Mouse (Mus musculus) bone marrow macrophage, adult 2 months (primary cell): ENCODE data around the gene Sprr2a1. TPM values are rescaled to one million over a fixed set of nuclear protein-coding genes. Genes with fewer than 3 reads are reported as not detected.
"Not testable (repeated sequence)": the region's sequence is repeated elsewhere in the genome, so short reads cannot be mapped to it uniquely, and the experiment has no call there.

Experiments
- H3K27ac ChIP-seq: 2 replicates; pipeline ENCODE4 v1.5.1; 2012; ENCODE audit warnings: low read depth, low read length; ENCODE audit not compliant: insufficient read depth
- H3K4me1 ChIP-seq: 2 replicates; pipeline ENCODE4 v1.6.1; 2012; ENCODE audit warnings: low read length; ENCODE audit not compliant: control insufficient read depth, insufficient read depth
- H3K4me3 ChIP-seq: 2 replicates; pipeline ENCODE4 v1.5.1; 2012; ENCODE audit warnings: mild to moderate bottlenecking, low read length, moderate library complexity; ENCODE audit not compliant: insufficient read depth
- CTCF ChIP-seq: IDR thresholded peaks from 2 replicates; pipeline ENCODE4 v1.5.1; 2012; ENCODE audit warnings: low read depth, mild to moderate bottlenecking, low read length, moderate library complexity
- POLR2A ChIP-seq: IDR thresholded peaks from 2 replicates; pipeline ENCODE4 v1.6.1; 2012; ENCODE audit warnings: mild to moderate bottlenecking, low read depth, low read length, borderline replicate concordance
- polyA plus RNA-seq: library from polyadenylated mRNA; stranded (reverse); fragments of >200 nt; gene quantifications from 2 replicates; pipeline ENCODE4 v1.2.4, GENCODE M21; 2012; ENCODE audit not compliant: missing spikeins, insufficient read depth, insufficient read length

Sprr2a1 gene
- not detected in 2 replicates for polyA plus RNA-seq

DNA sequence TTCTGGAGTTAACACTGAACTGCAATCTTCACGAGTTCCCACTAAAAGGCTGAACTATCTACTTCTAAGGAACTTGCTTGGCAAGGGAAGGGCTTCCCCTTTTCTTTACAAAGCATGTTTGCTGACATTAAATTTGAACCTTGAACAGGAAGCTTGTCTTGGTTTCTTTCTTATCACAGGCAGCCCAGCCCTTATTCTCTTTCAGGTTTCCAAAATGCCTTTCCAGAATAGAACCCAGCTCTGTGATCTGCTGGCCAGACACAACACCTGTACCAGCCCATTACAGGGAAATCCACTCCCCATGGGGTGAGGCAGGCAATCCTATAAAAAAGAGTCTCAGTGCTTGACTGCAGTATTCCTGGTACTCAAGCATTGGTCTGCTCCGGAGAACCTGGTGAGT is at the start of gene Sprr2a1, which contains the start of gene Sprr2a2:
Sprr2a1 (plus strand) TSS at position 231 of the 400 bp plus-strand sequence.
Sprr2a2 (plus strand) TSS at position 352 of the 400 bp plus-strand sequence.
- not testable (repeated sequence) for H3K4me3 ChIP-seq, H3K27ac ChIP-seq, H3K4me1 ChIP-seq

GRCm38 (mm10) chr3:92169847-92170246 is 45.8 kb upstream of the Sprr2a1 start:
- no peak overlapping the region for H3K27ac ChIP-seq
- no peak overlapping the region for H3K4me3 ChIP-seq
- H3K4me1 ChIP-seq: no peaks in the 10 kb centered on the region
- TF ChIP-seq CTCF (no peak), POLR2A (no peak)

- TF ChIP-seq CTCF: no peak
- TF ChIP-seq POLR2A: no peak
- Histone ChIP-seq H3K4me3 (no peak overlapping the region), H3K27ac (no peak overlapping the region)
Observed at GRCm38 (mm10) chr3:92176880-92177279, 38.7 kb upstream of the Sprr2a1 start.

GRCm38 (mm10) chr3:92195512-92196200 is 19.9 kb upstream of the Sprr2a1 start:
- Histone ChIP-seq H3K4me1 (no peaks in the 10 kb centered on the region), H3K4me3 (no peak overlapping the region), H3K27ac (no peak overlapping the region)
- TF ChIP-seq CTCF: no peak
- TF ChIP-seq POLR2A: no peak

More at GRCm38 (mm10) chr3:92176880-92177279, 38.7 kb upstream of the Sprr2a1 start:
- no peaks in the 10 kb centered on the region for H3K4me1 ChIP-seq

DNA sequence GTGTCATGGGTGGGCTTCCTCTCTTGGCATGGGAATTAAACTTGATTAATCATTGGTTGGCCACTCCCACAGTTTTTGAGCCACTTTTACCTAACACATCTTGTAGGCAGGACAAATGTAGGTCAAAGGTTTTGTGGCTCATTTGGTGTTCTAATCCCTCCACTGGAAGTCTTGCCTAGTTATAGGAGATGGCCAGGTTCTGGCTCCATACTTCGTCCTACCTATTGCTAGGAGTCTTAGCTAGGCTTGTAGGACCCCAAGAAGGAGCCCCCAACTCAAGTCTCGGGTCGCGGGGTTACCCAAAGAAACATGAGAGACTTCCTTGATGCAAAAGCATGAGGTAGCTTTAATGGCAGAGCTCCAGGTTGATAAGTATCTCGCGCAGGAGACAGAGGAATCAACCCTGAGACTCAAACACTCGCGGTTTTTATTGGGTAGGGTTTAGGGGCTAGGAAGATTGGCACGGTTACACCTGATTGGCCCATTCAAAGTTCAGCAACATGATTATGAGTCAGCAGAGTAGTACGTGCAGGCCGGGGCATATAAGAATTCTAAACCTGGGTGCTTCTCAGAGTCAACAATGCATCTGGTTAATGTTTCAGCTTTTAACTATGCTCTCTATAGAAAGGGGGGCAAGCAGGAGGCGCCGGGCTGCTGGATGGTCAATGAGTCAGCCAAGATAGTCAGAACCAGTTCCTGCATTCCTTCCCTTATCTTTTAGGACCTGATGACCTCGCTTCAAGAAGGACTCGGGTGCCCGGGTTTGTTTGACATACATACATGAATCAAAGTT is 4.3 kb upstream of the Sprr2a1 start:
- not testable (repeated sequence) for H3K4me3 ChIP-seq

DNA sequence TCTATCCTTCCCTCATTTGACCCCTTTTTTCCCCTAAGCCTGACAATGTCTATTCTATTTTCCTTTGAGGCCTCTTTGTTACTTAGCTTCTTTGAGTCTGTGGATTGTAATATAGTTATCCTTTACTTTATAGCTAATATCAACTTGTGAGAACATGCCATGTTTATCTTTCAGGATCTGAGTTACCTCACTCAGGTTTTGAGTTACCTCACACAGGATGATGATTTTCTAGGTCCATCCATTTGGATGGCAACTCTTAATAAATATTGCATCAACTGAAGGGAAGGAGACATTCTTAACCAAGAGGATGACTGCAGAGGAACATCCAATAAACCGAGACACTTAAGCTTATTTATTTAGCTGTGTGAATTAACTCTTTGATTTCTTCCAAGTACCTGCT is 3.5 kb upstream of the Sprr2a1 start:
- not testable (repeated sequence) for H3K27ac ChIP-seq

More for the DNA sequence above, 4.3 kb upstream of the Sprr2a1 start:
- not testable (repeated sequence) for H3K4me1 ChIP-seq, H3K27ac ChIP-seq

GRCm38 (mm10) chr3:92213651-92214050 is 1.9 kb upstream of the Sprr2a1 start:
- H3K27ac ChIP-seq, H3K4me1 ChIP-seq, H3K4me3 ChIP-seq: not testable (repeated sequence)

More for the DNA sequence above, 3.5 kb upstream of the Sprr2a1 start:
- not testable (repeated sequence) for H3K4me3 ChIP-seq, H3K4me1 ChIP-seq

- H3K4me1 ChIP-seq, H3K4me3 ChIP-seq, H3K27ac ChIP-seq: not testable (repeated sequence)
Observed at GRCm38 (mm10) chr3:92219031-92219430, 3.4 kb downstream of the Sprr2a1 start.

DNA sequence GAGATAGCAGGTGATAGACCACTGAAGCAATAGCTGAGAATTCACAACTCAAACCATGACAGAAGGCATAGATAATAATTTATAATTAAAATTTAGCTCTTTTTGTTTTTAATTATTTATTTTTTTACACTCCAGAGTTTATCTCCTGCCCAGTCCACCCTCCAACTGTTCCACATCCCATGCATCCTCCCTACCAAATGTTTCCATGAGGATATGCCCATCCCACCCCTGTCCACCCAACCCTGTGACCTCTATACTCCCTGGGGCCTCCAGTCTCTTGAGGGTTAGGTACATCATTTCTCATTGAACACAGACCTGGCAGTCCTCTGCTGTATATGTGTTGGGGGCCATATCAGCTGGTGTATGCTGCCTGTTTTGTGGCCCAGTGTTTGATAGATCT is 8.1 kb downstream of the Sprr2a1 start:
- H3K4me1 ChIP-seq, H3K4me3 ChIP-seq, H3K27ac ChIP-seq: not testable (repeated sequence)

DNA sequence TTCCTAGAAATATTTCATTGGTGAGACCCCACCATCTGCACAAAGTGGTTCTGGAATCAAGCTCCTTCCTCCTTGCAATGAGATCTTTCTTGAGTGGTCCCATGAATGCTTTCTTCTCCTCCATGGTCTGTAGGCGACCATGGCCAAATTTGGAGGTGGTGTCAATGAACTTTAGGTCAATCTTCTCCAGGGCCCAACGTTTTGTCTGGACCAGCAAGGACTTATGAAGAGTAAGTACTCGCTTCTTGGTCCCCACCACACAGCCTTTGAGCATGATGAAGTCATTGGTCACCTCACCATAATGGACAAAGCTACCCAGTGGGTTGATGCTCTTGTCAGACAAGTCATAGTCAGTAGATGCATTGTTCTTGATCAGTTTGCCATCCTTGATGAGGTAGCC is 11.8 kb downstream of the Sprr2a1 start:
- H3K4me3 ChIP-seq, H3K4me1 ChIP-seq, H3K27ac ChIP-seq: not testable (repeated sequence)

DNA sequence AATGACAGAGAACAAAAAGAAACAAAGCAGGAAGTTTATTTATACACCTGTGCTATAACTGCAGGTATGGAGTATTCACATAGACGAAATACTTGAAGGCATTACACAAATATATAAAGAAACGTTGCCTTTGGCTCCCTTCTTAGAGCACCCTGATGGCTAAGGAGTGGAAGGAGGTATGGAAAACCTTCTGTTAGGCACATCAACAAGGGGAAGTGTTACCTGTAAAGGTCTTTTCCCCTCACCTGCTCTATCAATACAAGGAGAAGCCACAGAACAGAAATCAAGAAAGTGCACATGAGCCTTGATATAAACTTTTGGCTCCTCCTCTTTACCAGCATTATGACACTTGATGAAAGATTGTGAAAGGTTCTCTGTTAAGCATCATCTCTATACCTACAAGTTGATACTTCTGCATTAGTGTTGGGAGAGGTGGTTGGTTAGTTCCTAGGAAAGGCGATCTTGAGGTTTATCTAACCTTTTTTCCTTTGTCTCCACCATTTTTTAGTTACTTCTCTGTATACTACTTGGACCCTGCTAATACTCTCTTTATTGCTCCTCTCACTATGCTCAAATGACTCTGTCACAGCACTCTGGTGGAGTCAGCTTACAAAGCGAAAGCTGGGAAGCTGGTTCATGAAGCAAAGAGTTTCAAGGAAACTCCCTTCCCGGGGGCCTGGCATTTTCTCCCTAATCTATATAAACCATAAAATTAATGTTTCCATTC is 21.0 kb downstream of the Sprr2a1 start:
- not testable (repeated sequence) for H3K27ac ChIP-seq, H3K4me3 ChIP-seq, H3K4me1 ChIP-seq

GRCm38 (mm10) chr3:92238736-92239135 is 23.1 kb downstream of the Sprr2a1 start:
- H3K4me1 ChIP-seq, H3K27ac ChIP-seq, H3K4me3 ChIP-seq: not testable (repeated sequence)

DNA sequence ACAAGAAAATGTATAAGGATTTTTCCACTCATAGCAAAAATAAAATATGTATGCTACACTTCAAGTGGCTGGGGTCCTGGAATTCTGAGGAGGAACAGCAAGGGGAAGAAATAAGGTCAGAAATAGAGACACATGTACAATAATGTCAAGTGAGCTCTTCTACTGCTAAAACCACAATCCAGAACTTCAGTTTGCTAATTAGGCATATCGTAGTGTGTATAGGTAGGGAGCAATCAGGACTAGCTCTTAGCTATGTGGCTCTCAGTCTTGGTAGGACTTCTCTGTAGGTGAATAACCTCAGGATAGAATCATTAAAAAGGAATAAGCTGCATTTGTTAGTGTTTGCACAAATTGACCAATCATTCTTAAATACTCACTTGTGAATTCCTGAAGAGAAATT is 23.6 kb downstream of the Sprr2a1 start:
- not testable (repeated sequence) for H3K4me3 ChIP-seq, H3K27ac ChIP-seq, H3K4me1 ChIP-seq

DNA sequence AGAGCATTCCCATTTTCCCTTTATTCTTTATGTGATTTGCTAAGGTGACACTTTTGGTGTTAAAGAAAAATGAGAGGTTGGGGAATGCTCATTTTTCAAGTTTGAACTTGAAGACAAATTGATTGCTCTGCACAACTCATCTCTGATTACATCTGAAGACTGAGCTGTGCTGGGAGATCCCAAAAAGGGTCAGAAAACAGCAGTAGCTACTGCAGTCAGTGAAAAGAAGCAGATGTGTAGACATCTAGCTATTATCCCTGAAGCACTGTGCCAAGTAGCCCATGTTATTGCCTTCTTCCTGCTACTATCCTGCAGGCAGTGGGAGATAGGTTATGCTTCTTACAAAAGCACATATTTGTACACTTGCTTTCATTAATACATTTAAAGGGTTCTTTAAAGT is 29.2 kb downstream of the Sprr2a1 start:
- not testable (repeated sequence) for H3K4me3 ChIP-seq, H3K4me1 ChIP-seq, H3K27ac ChIP-seq

GRCm38 (mm10) chr3:92246245-92246644 is 30.6 kb downstream of the Sprr2a1 start:
- not testable (repeated sequence) for H3K27ac ChIP-seq, H3K4me3 ChIP-seq, H3K4me1 ChIP-seq
